Mouse (Mus musculus) kidney, embryonic 15.5 days (tissue): ENCODE measurements at regions not wholly inside any gene's neighbourhood (a gene's known extent, or its start where the extent isn't known, plus 50 kb on each side); places are given as distances from the start of the nearest gene placed in this dataset.
A peak's percentile ranks its signal among the peaks of the same experiment; 100 is the strongest.

Experiments used
- ATAC-seq: fragments of 200-750 bp; cut with Nextera tagmentation; replicated peaks from 2 replicates; pipeline ENCODE4 v1.8.0; 2017; ENCODE audit warnings: moderate TSS enrichment; ENCODE audit not compliant: low FRiP score
- H3K27ac ChIP-seq: fragments of 300-500 bp; sonication (generic); 2 replicates; pipeline ENCODE4 v1.5.1; 2015; ENCODE audit warnings: mild to moderate bottlenecking, inconsistent platforms
- H3K27me3 ChIP-seq: fragments of 300-500 bp; sonication (generic); 2 replicates; pipeline ENCODE4 v1.6.1; 2015; ENCODE audit warnings: inconsistent platforms
- H3K36me3 ChIP-seq: fragments of 300-500 bp; sonication (generic); 2 replicates; pipeline ENCODE4 v1.6.1; 2015; ENCODE audit warnings: inconsistent platforms
- H3K4me1 ChIP-seq: fragments of 300-500 bp; sonication (generic); 2 replicates; pipeline ENCODE4 v1.6.1; 2015; ENCODE audit warnings: inconsistent platforms
- H3K4me2 ChIP-seq: fragments of 300-500 bp; sonication (generic); 2 replicates; pipeline ENCODE4 v1.6.1; 2015; ENCODE audit warnings: moderate library complexity, mild to moderate bottlenecking, inconsistent platforms
- H3K4me3 ChIP-seq: fragments of 300-500 bp; sonication (generic); replicated peaks from 2 replicates; pipeline ENCODE4 v1.5.1; 2015; ENCODE audit warnings: mild to moderate bottlenecking, inconsistent platforms
- H3K9ac ChIP-seq: fragments of 300-500 bp; sonication (generic); 2 replicates; pipeline ENCODE4 v1.6.1; 2015; ENCODE audit warnings: mild to moderate bottlenecking, inconsistent platforms
- H3K9me3 ChIP-seq: fragments of 300-500 bp; sonication (generic); replicated peaks from 2 replicates; pipeline ENCODE4 v1.6.1; 2016; ENCODE audit warnings: inconsistent platforms
- WGBS: fragments of 180-500 bp; shearing (Covaris S2); methylation state at CpG from one replicate; pipeline ENCODE4 v1.1.7; 2015; ENCODE audit warnings: mixed read lengths; 5-methylcytosine and 5-hydroxymethylcytosine counted together

DNA sequence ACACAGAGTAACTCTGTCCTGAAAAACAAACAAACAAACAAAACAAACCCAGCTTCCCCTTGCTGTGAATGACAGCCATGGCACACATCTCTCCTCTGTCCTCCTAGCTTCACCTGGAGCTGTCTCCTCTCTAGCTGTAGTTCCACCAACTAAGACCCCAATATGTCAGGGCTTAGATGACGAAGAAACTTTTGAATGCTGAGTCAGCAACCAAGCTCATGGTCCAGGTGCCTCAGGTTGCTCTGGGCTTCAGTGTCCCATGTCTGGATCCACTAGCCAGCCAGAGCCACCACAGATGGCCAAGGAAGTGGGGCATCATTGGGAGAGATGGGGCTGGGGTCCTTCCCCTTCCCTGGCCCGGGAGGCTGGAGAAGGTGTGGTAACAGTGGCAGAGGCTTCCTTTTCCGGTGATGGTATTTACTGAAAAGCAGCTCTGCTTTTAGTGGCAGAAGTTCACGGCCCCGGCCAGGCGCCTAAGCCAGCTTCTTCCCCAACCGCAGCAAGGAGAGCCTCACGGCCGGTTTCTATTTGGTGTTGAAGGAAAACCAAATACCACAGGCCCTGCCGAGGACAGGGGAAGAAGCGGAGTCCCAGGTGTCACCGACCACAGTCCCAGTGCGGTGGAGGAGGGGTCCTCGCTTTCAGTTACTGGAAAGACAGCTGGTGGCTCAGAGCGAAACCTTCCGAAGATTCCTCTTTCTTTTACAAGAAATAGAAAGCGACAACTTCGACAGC lies 115.0 kb upstream of the Tmem189 start:
- no peaks in the 10 kb centered on the region for H3K9me3 ChIP-seq
- no peak overlapping the region for H3K9ac ChIP-seq
- no peak overlapping the region for H3K4me2 ChIP-seq
- 49% methylated on average over 18 of the region's 18 CpGs for WGBS
- no peaks in the 10 kb centered on the region for H3K27me3 ChIP-seq
- no peak overlapping the region for H3K4me3 ChIP-seq
- no peaks in the 10 kb centered on the region for H3K36me3 ChIP-seq
- 0 out of 2 replicates have a peak overlapping the region, but pooled peaks have one; percentile 54 for H3K27ac ChIP-seq
- peaks cover 34% of the 10 kb centered on the region for H3K4me1 ChIP-seq
- no peak for ATAC-seq

- no peak for ATAC-seq
- no peak overlapping the region for H3K27ac ChIP-seq
- no peak overlapping the region for H3K4me3 ChIP-seq
- H3K4me1 ChIP-seq, result peaks cover 38% of the 10 kb centered on the region
- no peaks in the 10 kb centered on the region for H3K36me3 ChIP-seq
- no peak overlapping the region for H3K9ac ChIP-seq
- 72% methylated on average over 9 of the region's 9 CpGs for WGBS
- no peak overlapping the region for H3K4me2 ChIP-seq
- H3K27me3 ChIP-seq, result no peaks in the 10 kb centered on the region
- H3K9me3 ChIP-seq, result no peaks in the 10 kb centered on the region
Observed at GRCm38 (mm10) chr2:167802494-167802893, 112.9 kb upstream of the Tmem189 start.

DNA sequence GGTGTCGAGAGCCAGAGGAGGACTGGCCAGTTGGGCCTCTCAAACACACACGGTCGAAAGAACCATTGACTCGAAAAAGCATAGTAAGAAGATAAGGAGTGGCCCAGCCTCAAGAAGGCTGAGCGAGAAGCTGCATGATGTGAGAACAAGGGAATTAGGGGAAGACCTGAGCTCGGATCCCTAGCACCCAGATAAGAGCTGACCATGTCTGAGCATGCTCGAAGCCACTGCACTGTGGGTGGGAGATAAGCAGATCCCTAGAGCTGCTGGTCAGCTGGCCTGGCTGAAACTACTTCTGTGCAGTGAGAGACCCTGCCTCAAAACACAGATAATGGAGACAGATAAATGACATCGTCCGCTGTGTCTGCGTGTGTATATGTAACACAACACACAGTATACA lies 111.8 kb upstream of the Tmem189 start:
- ATAC-seq, result no peak
- H3K9me3 ChIP-seq, result no peaks in the 10 kb centered on the region
- no peak overlapping the region for H3K4me3 ChIP-seq
- H3K36me3 ChIP-seq, result no peaks in the 10 kb centered on the region
- peaks cover 31% of the 10 kb centered on the region for H3K4me1 ChIP-seq
- no peak overlapping the region for H3K9ac ChIP-seq
- no peak overlapping the region for H3K4me2 ChIP-seq
- H3K27me3 ChIP-seq, result no peaks in the 10 kb centered on the region
- WGBS, result 90% methylated on average over 10 of the region's 10 CpGs
- peak overlapping the region; percentile 78; the same call in 1 of the 2 replicates for H3K27ac ChIP-seq

DNA sequence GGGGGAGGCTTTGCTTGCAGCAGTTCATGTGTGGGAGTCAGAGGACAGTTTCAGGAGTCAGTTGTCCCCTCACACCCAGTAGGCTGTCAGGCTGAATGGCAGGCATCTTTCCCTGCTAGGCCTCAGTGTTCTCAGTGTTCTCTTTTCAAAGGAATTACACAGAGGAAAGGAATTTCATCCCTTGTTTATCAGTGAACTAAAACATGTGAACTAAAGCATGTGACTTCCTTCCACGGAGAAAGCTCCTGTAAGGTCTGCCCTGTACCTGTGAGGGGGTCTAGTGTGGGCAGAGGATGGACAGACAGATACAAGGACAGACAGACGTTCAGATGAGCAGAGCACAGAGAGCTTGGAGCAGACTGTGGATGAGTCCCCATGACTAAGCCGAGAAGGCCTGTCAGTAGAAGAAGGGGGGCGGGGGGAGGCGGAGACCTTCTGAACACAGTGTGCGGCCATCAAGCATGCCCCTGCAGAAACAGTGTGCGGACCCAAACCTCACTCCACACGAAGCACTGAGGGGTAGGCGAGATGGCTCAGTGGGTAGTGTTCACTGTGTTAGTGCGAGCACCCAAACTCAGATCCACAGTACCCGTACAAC lies 111.1 kb upstream of the Tmem189 start:
- WGBS, result 65% methylated on average over 11 of the region's 11 CpGs
- Histone ChIP-seq H3K9ac (no peak overlapping the region), H3K4me1 (peaks cover 24% of the 10 kb centered on the region), H3K36me3 (no peaks in the 10 kb centered on the region), H3K4me3 (no peak overlapping the region), H3K27ac (peak overlapping the region; percentile 78), H3K27me3 (no peaks in the 10 kb centered on the region), H3K4me2 (no peak overlapping the region), H3K9me3 (no peaks in the 10 kb centered on the region)
- peak; percentile 22; the same call in 1 of the 2 replicates for ATAC-seq

GRCm38 (mm10) chr2:167799629-167800387 lies 110.2 kb upstream of the Tmem189 start:
- Histone ChIP-seq H3K9me3 (no peaks in the 10 kb centered on the region), H3K9ac (no peak overlapping the region), H3K27ac (no peak overlapping the region), H3K4me1 (peaks cover 15% of the 10 kb centered on the region), H3K36me3 (no peaks in the 10 kb centered on the region), H3K4me3 (no peak overlapping the region), H3K4me2 (no peak overlapping the region), H3K27me3 (no peaks in the 10 kb centered on the region)
- WGBS, result 91% methylated on average over 5 of the region's 5 CpGs
- peak; percentile 70; the same call in 1 of the 2 replicates for ATAC-seq

GRCm38 (mm10) chr2:167798969-167799513 lies 109.4 kb upstream of the Tmem189 start:
- Histone ChIP-seq H3K27ac (no peak overlapping the region), H3K4me3 (no peak overlapping the region), H3K4me2 (no peak overlapping the region), H3K36me3 (no peaks in the 10 kb centered on the region), H3K27me3 (no peaks in the 10 kb centered on the region), H3K9ac (no peak overlapping the region), H3K4me1 (peaks cover 12% of the 10 kb centered on the region), H3K9me3 (no peaks in the 10 kb centered on the region)
- 93% methylated on average over 9 of the region's 9 CpGs for WGBS
- ATAC-seq, result no peak

GRCm38 (mm10) chr2:167798076-167798782 lies 108.6 kb upstream of the Tmem189 start:
- WGBS, result 80% methylated on average over 11 of the region's 11 CpGs
- Histone ChIP-seq H3K36me3 (no peaks in the 10 kb centered on the region), H3K9me3 (no peaks in the 10 kb centered on the region), H3K27ac (no peak overlapping the region), H3K4me1 (peaks cover 12% of the 10 kb centered on the region), H3K27me3 (no peaks in the 10 kb centered on the region), H3K4me3 (no peak overlapping the region), H3K9ac (no peak overlapping the region), H3K4me2 (no peak overlapping the region)
- no peak for ATAC-seq

DNA sequence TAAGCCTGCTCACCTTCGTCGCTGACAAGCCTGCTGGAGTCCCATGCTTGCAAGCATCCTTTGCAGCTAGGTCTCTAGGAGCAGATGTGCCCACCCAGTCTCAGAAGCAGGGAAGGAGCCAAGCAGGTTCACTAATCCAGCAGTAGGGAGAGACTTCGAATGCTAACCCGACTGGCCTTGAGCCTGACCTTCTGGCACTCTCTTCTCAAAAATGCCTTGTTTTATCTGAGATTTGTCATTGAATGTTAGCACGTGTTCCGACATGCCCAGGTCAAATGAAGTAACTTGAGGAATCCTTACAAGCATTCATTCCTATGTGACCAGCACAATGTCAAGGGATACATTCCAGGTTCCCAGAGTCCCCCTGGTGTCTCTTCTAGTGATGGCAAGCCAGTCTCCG lies 105.9 kb upstream of the Tmem189 start:
- ATAC-seq, result no peak
- H3K36me3 ChIP-seq, result no peaks in the 10 kb centered on the region
- H3K27ac ChIP-seq, result no peak overlapping the region
- H3K4me1 ChIP-seq, result peaks cover 14% of the 10 kb centered on the region
- no peak overlapping the region for H3K4me2 ChIP-seq
- WGBS, result 84% methylated on average over 7 of the region's 7 CpGs
- H3K9ac ChIP-seq, result no peak overlapping the region
- no peak overlapping the region for H3K4me3 ChIP-seq
- no peaks in the 10 kb centered on the region for H3K9me3 ChIP-seq
- H3K27me3 ChIP-seq, result no peaks in the 10 kb centered on the region

GRCm38 (mm10) chr2:167793916-167794315 lies 104.3 kb upstream of the Tmem189 start:
- no peaks in the 10 kb centered on the region for H3K27me3 ChIP-seq
- no peak overlapping the region for H3K9ac ChIP-seq
- no peaks in the 10 kb centered on the region for H3K36me3 ChIP-seq
- H3K4me3 ChIP-seq, result no peak overlapping the region
- 84% methylated on average over 2 of the region's 2 CpGs for whole genome bisulfite sequencing
- H3K4me2 ChIP-seq, result no peak overlapping the region
- ATAC-seq, result no peak
- H3K9me3 ChIP-seq, result no peaks in the 10 kb centered on the region
- no peak overlapping the region for H3K27ac ChIP-seq
- peaks cover 18% of the 10 kb centered on the region for H3K4me1 ChIP-seq

- 10% methylated on average over 3 of the region's 3 CpGs for WGBS
Observed at GRCm38 (mm10) chr2:167792753-167793152, 103.1 kb upstream of the Tmem189 start.

DNA sequence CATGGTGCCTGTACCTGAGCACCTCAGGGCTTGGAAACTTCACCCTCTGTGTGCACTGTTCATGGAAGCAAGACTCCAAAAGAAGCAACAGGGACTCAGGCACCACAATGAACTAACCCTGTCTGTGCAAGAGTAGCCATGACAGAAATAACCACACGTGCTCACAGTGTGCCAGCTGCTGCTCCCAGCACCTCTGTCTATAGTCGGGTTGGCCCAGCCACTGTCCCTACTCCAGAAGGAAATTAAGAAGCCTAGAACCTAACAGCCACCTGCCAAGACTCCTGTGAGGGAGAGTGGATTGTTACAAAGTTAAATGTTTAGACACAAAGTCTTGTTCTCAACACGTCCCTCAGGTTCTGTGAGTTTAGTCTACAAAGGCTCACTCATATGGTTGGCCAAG lies 102.7 kb upstream of the Tmem189 start:
- Histone ChIP-seq H3K9ac (no peak overlapping the region), H3K36me3 (no peaks in the 10 kb centered on the region), H3K4me2 (no peak overlapping the region), H3K4me1 (peaks cover 22% of the 10 kb centered on the region), H3K4me3 (no peak overlapping the region), H3K9me3 (no peaks in the 10 kb centered on the region), H3K27ac (peak overlapping the region; percentile 37; the same call in 1 of the 2 replicates), H3K27me3 (no peaks in the 10 kb centered on the region)
- WGBS, result 28% methylated on average over 3 of the region's 3 CpGs
- no peak for ATAC-seq

More at GRCm38 (mm10) chr2:167792753-167793152, 103.1 kb upstream of the Tmem189 start:
- ATAC-seq, result peak; percentile 53; the same call in 1 of the 2 replicates
- no peaks in the 10 kb centered on the region for H3K9me3 ChIP-seq
- H3K4me3 ChIP-seq, result no peak overlapping the region
- no peak overlapping the region for H3K4me2 ChIP-seq
- H3K27ac ChIP-seq, result no peak overlapping the region; the same call in 1 of the 2 replicates
- H3K27me3 ChIP-seq, result no peaks in the 10 kb centered on the region
- no peaks in the 10 kb centered on the region for H3K36me3 ChIP-seq
- peaks cover 22% of the 10 kb centered on the region for H3K4me1 ChIP-seq
- no peak overlapping the region for H3K9ac ChIP-seq
